Mouse (Mus musculus) neural tube, embryonic 11.5 days (tissue): ENCODE data around the gene Zfp420. TPM values are rescaled to one million over a fixed set of nuclear protein-coding genes. Genes with fewer than 3 reads are reported as not detected.
A peak's percentile ranks its signal among the peaks of the same experiment; 100 is the strongest.
"Not testable (repeated sequence)": the region's sequence is repeated elsewhere in the genome, so short reads cannot be mapped to it uniquely, and the experiment has no call there.

ENCODE experiments used
- ATAC-seq: fragments of 200-750 bp; cut with Nextera tagmentation; 2 replicates; pipeline ENCODE4 v1.8.0; 2017; ENCODE audit warnings: moderate number of reproducible peaks, mild to moderate bottlenecking, moderate TSS enrichment, moderate library complexity; ENCODE audit not compliant: insufficient read depth, low FRiP score, low TSS enrichment
- DNase-seq: peaks from one replicate; pipeline ENCODE4 v3.0.0-alpha.2; 2015; ENCODE audit warnings: low spot score
- H3K27ac ChIP-seq: fragments of 300-500 bp; sonication (generic); 2 replicates; pipeline ENCODE4 v1.5.1; 2014; ENCODE audit warnings: low read depth, mild to moderate bottlenecking, low read length
- H3K27me3 ChIP-seq: fragments of 300-500 bp; sonication (generic); 2 replicates; pipeline ENCODE4 v1.6.1; 2014; ENCODE audit warnings: mild to moderate bottlenecking, low read length, mixed read lengths; ENCODE audit not compliant: control insufficient read depth, insufficient read depth
- H3K36me3 ChIP-seq: fragments of 300-500 bp; sonication (generic); 2 replicates; pipeline ENCODE4 v1.6.1; 2014; ENCODE audit warnings: mild to moderate bottlenecking, low read length, moderate library complexity, mixed read lengths; ENCODE audit not compliant: control insufficient read depth, insufficient read depth
- H3K4me1 ChIP-seq: fragments of 300-500 bp; sonication (generic); 2 replicates; pipeline ENCODE4 v1.6.1; 2014; ENCODE audit warnings: low read length, mixed read lengths; ENCODE audit not compliant: control insufficient read depth, insufficient read depth
- H3K4me2 ChIP-seq: fragments of 300-500 bp; sonication (generic); 2 replicates; pipeline ENCODE4 v1.6.1; 2014; ENCODE audit warnings: low read depth, mild to moderate bottlenecking, moderate library complexity
- H3K4me3 ChIP-seq: fragments of 300-500 bp; sonication (generic); 2 replicates; pipeline ENCODE4 v1.5.1; 2014; ENCODE audit warnings: low read depth, low read length
- H3K9ac ChIP-seq: fragments of 300-500 bp; sonication (generic); 2 replicates; pipeline ENCODE4 v1.6.1; 2014; ENCODE audit warnings: mild to moderate bottlenecking, low read length
- H3K9me3 ChIP-seq: fragments of 300-500 bp; sonication (generic); 2 replicates; pipeline ENCODE4 v1.6.1; 2016; ENCODE audit warnings: low read length; ENCODE audit not compliant: control insufficient read depth
- WGBS: fragments of 180-500 bp; shearing (Covaris S2); extraction: QIAGEN DNeasy Blood & Tissue Kit; methylation state at CpG from one replicate; pipeline ENCODE4 v1.1.7; 2014; 5-methylcytosine and 5-hydroxymethylcytosine counted together
- polyA plus RNA-seq: library from polyadenylated mRNA; unstranded; fragments of >200 nt; fragmentation: Nextera tagmentation; extraction: Ambion mirVana; gene quantifications from 2 replicates; pipeline ENCODE4 v1.2.1, GENCODE M21; 2014

The Zfp420 gene
- polyA plus RNA-seq, 1 experiment from 2014 or later: 12.2 TPM

DNA sequence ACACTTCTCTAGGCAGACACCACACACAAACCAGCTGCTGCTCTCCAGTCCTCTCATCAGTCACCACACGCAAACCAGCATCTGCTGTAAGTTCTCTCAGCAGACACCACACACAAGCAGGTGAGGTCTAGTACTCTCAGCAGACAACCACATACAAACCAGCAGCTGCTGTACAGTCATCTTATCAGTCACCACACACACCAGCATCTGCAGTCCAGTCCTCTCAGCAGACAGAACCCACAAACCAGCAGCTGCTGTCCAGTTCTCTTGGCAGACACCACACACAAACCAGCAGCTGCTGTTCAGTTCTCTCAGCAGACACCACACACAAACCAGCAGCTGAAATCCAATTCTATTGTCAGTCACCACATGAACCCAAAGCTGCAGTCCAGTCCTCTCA is 23.0 kb upstream of the Zfp420 start:
- ATAC-seq: no peak
- 87% methylated on average over 1 of the region's 1 CpGs for WGBS

GRCm38 (mm10) chr7:29839256-29839655 is 20.5 kb upstream of the Zfp420 start:
- no peak overlapping the region for H3K9ac ChIP-seq
- 83% methylated on average over 3 of the region's 3 CpGs for WGBS
- H3K27ac ChIP-seq: no peak overlapping the region
- H3K27me3 ChIP-seq: no peaks in the 10 kb centered on the region
- H3K9me3 ChIP-seq: no peaks in the 10 kb centered on the region
- ATAC-seq: no peak
- H3K4me2 ChIP-seq: no peak overlapping the region
- no peaks in the 10 kb centered on the region; the same call in 1 of the 2 replicates for H3K36me3 ChIP-seq
- no peaks in the 10 kb centered on the region for H3K4me1 ChIP-seq
- no peak overlapping the region for H3K4me3 ChIP-seq
- DNase-seq: no peak

More for the DNA sequence above, 23.0 kb upstream of the Zfp420 start:
- Histone ChIP-seq H3K9me3 (no peaks in the 10 kb centered on the region), H3K9ac (no peak overlapping the region), H3K4me3 (no peak overlapping the region), H3K27me3 (no peaks in the 10 kb centered on the region), H3K4me2 (no peak overlapping the region), H3K4me1 (no peaks in the 10 kb centered on the region), H3K27ac (no peak overlapping the region), H3K36me3 (no peaks in the 10 kb centered on the region)
- no peak for DNase-seq

- H3K4me1 ChIP-seq: no peaks in the 10 kb centered on the region
- no peak for DNase-seq
- no peaks in the 10 kb centered on the region for H3K27me3 ChIP-seq
- ATAC-seq: no peak
- H3K9ac ChIP-seq: no peak overlapping the region
- no peak overlapping the region for H3K27ac ChIP-seq
- no peaks in the 10 kb centered on the region; the same call in 1 of the 2 replicates for H3K36me3 ChIP-seq
- no peaks in the 10 kb centered on the region for H3K9me3 ChIP-seq
- H3K4me2 ChIP-seq: no peak overlapping the region
- no peak overlapping the region for H3K4me3 ChIP-seq
- WGBS: 93% methylated on average over 1 of the region's 1 CpGs
Measured at GRCm38 (mm10) chr7:29842105-29842504, 17.7 kb upstream of the Zfp420 start.

- Histone ChIP-seq H3K9ac (no peak overlapping the region), H3K4me2 (no peak overlapping the region), H3K4me3 (no peak overlapping the region), H3K27ac (no peak overlapping the region), H3K4me1 (no peaks in the 10 kb centered on the region), H3K9me3 (no peaks in the 10 kb centered on the region), H3K27me3 (no peaks in the 10 kb centered on the region), H3K36me3 (no peaks in the 10 kb centered on the region; the same call in 1 of the 2 replicates)
- ATAC-seq (no peak), DNase-seq (no peak)
- 95% methylated on average over 5 of the region's 5 CpGs for WGBS
Measured at GRCm38 (mm10) chr7:29844616-29845015, 15.2 kb upstream of the Zfp420 start.

DNA sequence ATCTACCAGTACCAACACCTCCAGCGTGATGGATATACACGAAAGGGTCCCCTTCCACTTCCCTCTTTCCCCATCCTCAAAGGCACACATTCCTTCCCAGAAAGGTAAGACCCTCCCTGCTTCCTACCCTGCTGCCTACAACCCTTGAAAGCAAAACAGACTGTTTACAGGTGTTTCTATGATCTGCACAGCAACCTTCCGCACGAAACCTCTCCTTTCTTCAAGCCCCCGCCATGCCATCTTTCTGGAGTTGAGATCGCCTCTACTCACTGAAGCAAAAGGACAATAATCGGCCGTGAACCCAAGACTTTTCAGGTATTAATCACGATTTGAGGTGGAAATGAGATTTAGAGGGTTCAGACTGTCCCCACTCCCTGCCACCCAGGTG is 7.0 kb upstream of the Zfp420 start:
- Histone ChIP-seq H3K27me3 (no peaks in the 10 kb centered on the region), H3K4me3 (peak overlapping the region; percentile 48), H3K27ac (no peak overlapping the region), H3K4me2 (peak overlapping the region; percentile 75), H3K4me1 (0 out of 2 replicates have a peak, but pooled peaks cover 5% of the 10 kb centered on the region), H3K9me3 (no peaks in the 10 kb centered on the region), H3K36me3 (no peaks in the 10 kb centered on the region), H3K9ac (peak overlapping the region; percentile 61)
- WGBS: 60% methylated on average over 9 of the region's 9 CpGs
- ATAC-seq (0 out of 2 replicates have a peak, but pooled peaks have one; percentile 20), DNase-seq (no peak)

- H3K27ac ChIP-seq: no peak within 1 kb of the TSS
- peak within 1 kb of the TSS; percentile 48 for H3K4me3 ChIP-seq
- H3K27me3 ChIP-seq: no peaks in the 10 kb centered on the region
- no peaks in the 10 kb centered on the region for H3K36me3 ChIP-seq
- H3K4me2 ChIP-seq: peak within 1 kb of the TSS; percentile 75
- H3K9ac ChIP-seq: peak within 1 kb of the TSS; percentile 61
- 0 out of 2 replicates have a peak, but pooled peaks cover 5% of the 10 kb centered on the region for H3K4me1 ChIP-seq
- H3K9me3 ChIP-seq: no peaks in the 10 kb centered on the region
- peak; percentile 87 for DNase-seq
- 1% methylated on average over 21 of the region's 21 CpGs for WGBS
- ATAC-seq: peak; percentile 90
Measured at GRCm38 (mm10) chr7:29853219-29853842, 6.4 kb upstream of the Zfp420 start, which contains the start of gene Zfp940. Zfp940 (minus strand) TSS chr7:29853669.

DNA sequence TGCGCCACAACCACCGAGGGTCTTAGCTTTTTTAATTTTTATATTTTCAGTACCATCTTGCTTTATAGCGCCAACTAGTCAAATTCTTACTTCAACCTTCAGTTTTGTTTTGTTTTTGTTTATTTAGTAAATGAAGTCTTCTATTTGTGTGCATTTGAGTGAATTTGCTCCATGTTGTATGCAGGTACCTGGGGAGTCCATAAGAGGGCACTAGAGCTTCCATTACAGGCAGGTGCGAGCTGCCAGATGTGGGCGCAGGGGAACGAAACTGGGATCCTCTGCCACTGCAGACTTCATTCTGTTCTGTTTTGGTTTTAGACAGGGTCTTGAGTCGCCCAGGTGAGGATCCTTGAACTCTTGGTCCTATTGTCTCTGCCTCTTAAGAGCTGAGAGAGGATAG is 1.9 kb downstream of the Zfp420 start:
- DNase-seq (no peak), ATAC-seq (no peak)
- no peaks in the 10 kb centered on the region for H3K27me3 ChIP-seq
- no peaks in the 10 kb centered on the region for H3K9me3 ChIP-seq
- no peak overlapping the region for H3K4me3 ChIP-seq
- no peaks in the 10 kb centered on the region; the same call in 1 of the 2 replicates for H3K4me1 ChIP-seq
- WGBS: 89% methylated on average over 7 of the region's 7 CpGs
- no peak overlapping the region for H3K9ac ChIP-seq
- H3K36me3 ChIP-seq: no peaks in the 10 kb centered on the region
- no peak overlapping the region for H3K27ac ChIP-seq
- no peak overlapping the region for H3K4me2 ChIP-seq

DNA sequence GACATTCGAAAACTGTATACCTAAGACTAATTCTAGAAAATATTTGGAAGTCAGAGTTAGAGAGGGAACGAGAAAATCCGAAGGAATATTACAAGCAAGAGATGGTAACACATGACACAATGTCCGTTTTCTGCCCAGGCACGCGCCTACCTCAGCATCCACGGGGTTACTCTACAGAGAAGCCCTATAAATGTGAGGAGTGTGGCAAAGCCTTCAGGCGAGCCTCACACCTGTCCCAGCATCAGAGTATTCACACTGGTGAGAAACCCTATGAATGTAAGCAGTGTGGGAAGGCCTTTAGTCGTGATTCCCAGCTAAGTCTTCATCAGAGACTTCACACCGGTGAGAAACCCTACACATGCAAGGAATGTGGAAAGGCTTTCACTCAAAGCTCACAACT is 14.5 kb downstream of the Zfp420 start:
- peaks cover 15% of the 10 kb centered on the region for H3K36me3 ChIP-seq

DNA sequence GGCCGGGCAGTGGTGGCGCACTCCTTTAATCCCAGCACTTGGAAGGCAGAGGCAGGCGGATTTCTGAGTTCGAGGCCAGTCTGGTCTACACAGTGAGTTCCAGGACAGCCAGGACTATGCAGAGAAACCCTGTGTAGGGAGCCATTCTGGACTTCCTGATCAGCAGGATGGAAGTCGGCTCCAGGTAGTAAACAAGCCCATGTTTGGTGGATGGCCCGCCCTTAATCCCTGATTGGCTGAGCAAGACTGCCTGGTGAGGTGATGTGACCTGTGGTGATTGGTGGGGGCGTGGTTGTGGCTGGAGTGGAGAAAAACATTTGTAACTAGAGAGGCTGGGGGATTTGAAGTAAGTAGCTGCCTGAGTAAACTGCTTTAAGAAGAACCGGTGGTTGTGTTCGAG is 17.8 kb downstream of the Zfp420 start:
- H3K27ac ChIP-seq, H3K4me1 ChIP-seq, H3K4me3 ChIP-seq, DNase-seq, ATAC-seq, H3K9ac ChIP-seq, H3K27me3 ChIP-seq, H3K4me2 ChIP-seq: not testable (repeated sequence)
- 93% methylated on average over 9 of the region's 9 CpGs for whole genome bisulfite sequencing
- H3K9me3 ChIP-seq: peaks cover 18% of the 10 kb centered on the region
- peaks cover 15% of the 10 kb centered on the region for H3K36me3 ChIP-seq

More for the DNA sequence above, 14.5 kb downstream of the Zfp420 start:
- ATAC-seq: no peak
- DNase-seq: no peak
- H3K9me3 ChIP-seq: peaks cover 18% of the 10 kb centered on the region
- H3K4me1 ChIP-seq: no peaks in the 10 kb centered on the region
- H3K27me3 ChIP-seq: no peaks in the 10 kb centered on the region
- no peak overlapping the region for H3K27ac ChIP-seq
- no peak overlapping the region for H3K4me2 ChIP-seq
- H3K4me3 ChIP-seq: no peak overlapping the region
- H3K9ac ChIP-seq: no peak overlapping the region
- 94% methylated on average over 10 of the region's 10 CpGs for WGBS
